Mouse (Mus musculus) stomach, embryonic 15.5 days (tissue): ENCODE measurements at regions not wholly inside any gene's neighbourhood (a gene's known extent, or its start where the extent isn't known, plus 50 kb on each side); places are given as distances from the start of the nearest gene placed in this dataset.

Experiments used
- ATAC-seq: fragments of 200-750 bp; cut with Nextera tagmentation; 2 replicates; pipeline ENCODE4 v1.8.0; 2017; ENCODE audit warnings: low read depth, moderate number of reproducible peaks, moderate TSS enrichment; ENCODE audit not compliant: insufficient read depth, low FRiP score
- H3K27ac ChIP-seq: fragments of 300-500 bp; sonication (generic); 2 replicates; pipeline ENCODE4 v1.5.1; 2015; ENCODE audit warnings: mild to moderate bottlenecking, inconsistent platforms
- H3K27me3 ChIP-seq: fragments of 300-500 bp; sonication (generic); replicated peaks from 2 replicates; pipeline ENCODE4 v1.6.1; 2015; ENCODE audit warnings: inconsistent platforms
- H3K36me3 ChIP-seq: fragments of 300-500 bp; sonication (generic); 2 replicates; pipeline ENCODE4 v1.6.1; 2015; ENCODE audit warnings: inconsistent platforms
- H3K4me1 ChIP-seq: fragments of 300-500 bp; sonication (generic); 2 replicates; pipeline ENCODE4 v1.6.1; 2015; ENCODE audit warnings: inconsistent platforms
- H3K4me2 ChIP-seq: fragments of 300-500 bp; sonication (generic); 2 replicates; pipeline ENCODE4 v1.6.1; 2015; ENCODE audit warnings: mild to moderate bottlenecking, inconsistent platforms
- H3K4me3 ChIP-seq: fragments of 300-500 bp; sonication (generic); replicated peaks from 2 replicates; pipeline ENCODE4 v1.5.1; 2015; ENCODE audit warnings: inconsistent platforms
- H3K9ac ChIP-seq: fragments of 300-500 bp; sonication (generic); 2 replicates; pipeline ENCODE4 v1.6.1; 2015; ENCODE audit warnings: inconsistent platforms
- H3K9me3 ChIP-seq: fragments of 300-500 bp; sonication (generic); 2 replicates; pipeline ENCODE4 v1.6.1; 2016; ENCODE audit warnings: inconsistent platforms
- WGBS: fragments of 180-500 bp; shearing (Covaris S2); methylation state at CpG from one replicate; pipeline ENCODE4 v1.1.7; 2015; 5-methylcytosine and 5-hydroxymethylcytosine counted together

GRCm38 (mm10) chr7:72768705-72769104 is 462.3 kb upstream of the Mctp2 start:
- WGBS = 56% methylated on average over 4 of the region's 4 CpGs

GRCm38 (mm10) chr7:72774031-72774770 is 467.8 kb upstream of the Mctp2 start:
- WGBS = 62% methylated on average over 3 of the region's 3 CpGs
- ATAC-seq = no peak

More at GRCm38 (mm10) chr7:72768705-72769104, 462.3 kb upstream of the Mctp2 start:
- H3K4me1 ChIP-seq = no peaks in the 10 kb centered on the region
- no peak overlapping the region for H3K4me2 ChIP-seq
- no peak overlapping the region for H3K9ac ChIP-seq
- no peaks in the 10 kb centered on the region for H3K9me3 ChIP-seq
- no peaks in the 10 kb centered on the region for H3K27me3 ChIP-seq
- H3K36me3 ChIP-seq = no peaks in the 10 kb centered on the region
- no peak overlapping the region for H3K4me3 ChIP-seq
- no peak overlapping the region for H3K27ac ChIP-seq
- ATAC-seq = no peak

GRCm38 (mm10) chr7:72774771-72775119 is 468.3 kb upstream of the Mctp2 start:
- no peaks in the 10 kb centered on the region for H3K4me1 ChIP-seq
- H3K9me3 ChIP-seq = no peaks in the 10 kb centered on the region
- H3K36me3 ChIP-seq = no peaks in the 10 kb centered on the region
- no peaks in the 10 kb centered on the region for H3K27me3 ChIP-seq
- H3K27ac ChIP-seq = no peak overlapping the region
- no peak overlapping the region for H3K4me3 ChIP-seq
- WGBS = 59% methylated on average over 3 of the region's 3 CpGs
- no peak overlapping the region for H3K4me2 ChIP-seq
- no peak overlapping the region for H3K9ac ChIP-seq
- no peak for ATAC-seq

More at GRCm38 (mm10) chr7:72774031-72774770, 467.8 kb upstream of the Mctp2 start:
- Histone ChIP-seq H3K4me3 (no peak overlapping the region), H3K9me3 (no peaks in the 10 kb centered on the region), H3K9ac (no peak overlapping the region), H3K27ac (no peak overlapping the region), H3K4me1 (no peaks in the 10 kb centered on the region), H3K4me2 (no peak overlapping the region), H3K36me3 (no peaks in the 10 kb centered on the region), H3K27me3 (no peaks in the 10 kb centered on the region)

- Histone ChIP-seq H3K27ac (no peak overlapping the region), H3K4me2 (no peak overlapping the region), H3K4me3 (no peak overlapping the region), H3K9ac (no peak overlapping the region), H3K9me3 (no peaks in the 10 kb centered on the region), H3K27me3 (no peaks in the 10 kb centered on the region), H3K4me1 (no peaks in the 10 kb centered on the region), H3K36me3 (no peaks in the 10 kb centered on the region)
- no peak for ATAC-seq
- WGBS = 82% methylated on average over 1 of the region's 1 CpGs
These were observed 480.9 kb upstream of the Mctp2 start for GRCm38 (mm10) chr7:72787306-72787705.

- WGBS = 25% methylated on average over 2 of the region's 2 CpGs
- H3K27me3 ChIP-seq = no peaks in the 10 kb centered on the region
- no peak overlapping the region for H3K4me2 ChIP-seq
- no peak overlapping the region for H3K4me3 ChIP-seq
- no peak for ATAC-seq
- H3K27ac ChIP-seq = no peak overlapping the region
- H3K36me3 ChIP-seq = no peaks in the 10 kb centered on the region
- H3K9me3 ChIP-seq = no peaks in the 10 kb centered on the region
- H3K4me1 ChIP-seq = no peaks in the 10 kb centered on the region
- no peak overlapping the region for H3K9ac ChIP-seq
These were observed 481.9 kb upstream of the Mctp2 start for GRCm38 (mm10) chr7:72788261-72788660.

- Histone ChIP-seq H3K9me3 (no peaks in the 10 kb centered on the region), H3K4me1 (no peaks in the 10 kb centered on the region), H3K27me3 (no peaks in the 10 kb centered on the region), H3K4me3 (no peak overlapping the region), H3K9ac (no peak overlapping the region), H3K4me2 (no peak overlapping the region), H3K36me3 (no peaks in the 10 kb centered on the region), H3K27ac (no peak overlapping the region)
- WGBS = 79% methylated on average over 3 of the region's 3 CpGs
- no peak for ATAC-seq
These were observed 515.7 kb upstream of the Mctp2 start for GRCm38 (mm10) chr7:72822142-72822541.

- no peaks in the 10 kb centered on the region for H3K4me1 ChIP-seq
- WGBS = 72% methylated on average over 3 of the region's 3 CpGs
- no peaks in the 10 kb centered on the region for H3K27me3 ChIP-seq
- ATAC-seq = no peak
- H3K4me3 ChIP-seq = no peak overlapping the region
- H3K36me3 ChIP-seq = no peaks in the 10 kb centered on the region
- H3K4me2 ChIP-seq = no peak overlapping the region
- no peak overlapping the region for H3K9ac ChIP-seq
- no peaks in the 10 kb centered on the region for H3K9me3 ChIP-seq
- H3K27ac ChIP-seq = no peak overlapping the region
These were observed 520.2 kb upstream of the Mctp2 start for GRCm38 (mm10) chr7:72826597-72826996.

GRCm38 (mm10) chr7:72835423-72835822 is 529.0 kb upstream of the Mctp2 start:
- no peak overlapping the region for H3K4me2 ChIP-seq
- no peaks in the 10 kb centered on the region for H3K36me3 ChIP-seq
- no peak overlapping the region for H3K4me3 ChIP-seq
- 90% methylated on average over 1 of the region's 1 CpGs for WGBS
- no peaks in the 10 kb centered on the region for H3K9me3 ChIP-seq
- no peaks in the 10 kb centered on the region for H3K4me1 ChIP-seq
- H3K27me3 ChIP-seq = no peaks in the 10 kb centered on the region
- no peak overlapping the region for H3K9ac ChIP-seq
- no peak for ATAC-seq
- no peak overlapping the region for H3K27ac ChIP-seq

GRCm38 (mm10) chr7:72836026-72836425 is 529.6 kb upstream of the Mctp2 start:
- no peak for ATAC-seq
- H3K9ac ChIP-seq = no peak overlapping the region
- H3K9me3 ChIP-seq = no peaks in the 10 kb centered on the region
- H3K27me3 ChIP-seq = no peaks in the 10 kb centered on the region
- no peak overlapping the region for H3K27ac ChIP-seq
- H3K36me3 ChIP-seq = no peaks in the 10 kb centered on the region
- H3K4me1 ChIP-seq = no peaks in the 10 kb centered on the region
- no peak overlapping the region for H3K4me3 ChIP-seq
- 83% methylated on average over 4 of the region's 4 CpGs for WGBS
- no peak overlapping the region for H3K4me2 ChIP-seq

GRCm38 (mm10) chr7:72836457-72836985 is 530.1 kb upstream of the Mctp2 start:
- no peaks in the 10 kb centered on the region for H3K4me1 ChIP-seq
- ATAC-seq = no peak
- H3K27me3 ChIP-seq = no peaks in the 10 kb centered on the region
- 82% methylated on average over 6 of the region's 6 CpGs for WGBS
- H3K4me3 ChIP-seq = no peak overlapping the region
- no peak overlapping the region for H3K9ac ChIP-seq
- H3K27ac ChIP-seq = no peak overlapping the region
- H3K9me3 ChIP-seq = no peaks in the 10 kb centered on the region
- H3K4me2 ChIP-seq = no peak overlapping the region
- H3K36me3 ChIP-seq = no peaks in the 10 kb centered on the region

GRCm38 (mm10) chr7:72837992-72838655 is 531.7 kb upstream of the Mctp2 start:
- H3K27ac ChIP-seq = no peak overlapping the region
- no peak overlapping the region for H3K9ac ChIP-seq
- H3K27me3 ChIP-seq = no peaks in the 10 kb centered on the region

GRCm38 (mm10) chr7:72851346-72851745 is 524.0 kb upstream of the Rgma start:
- ATAC-seq = no peak
- WGBS = 93% methylated on average over 1 of the region's 1 CpGs
- H3K4me1 ChIP-seq = no peaks in the 10 kb centered on the region

More at GRCm38 (mm10) chr7:72837992-72838655, 531.7 kb upstream of the Mctp2 start:
- Histone ChIP-seq H3K36me3 (no peaks in the 10 kb centered on the region), H3K4me2 (no peak overlapping the region), H3K4me3 (no peak overlapping the region), H3K4me1 (no peaks in the 10 kb centered on the region), H3K9me3 (no peaks in the 10 kb centered on the region)
- WGBS = 68% methylated on average over 6 of the region's 6 CpGs
- no peak for ATAC-seq

More at GRCm38 (mm10) chr7:72851346-72851745, 524.0 kb upstream of the Rgma start:
- H3K27ac ChIP-seq = no peak overlapping the region
- H3K27me3 ChIP-seq = no peaks in the 10 kb centered on the region
- no peak overlapping the region for H3K4me2 ChIP-seq
- H3K9ac ChIP-seq = no peak overlapping the region
- no peaks in the 10 kb centered on the region for H3K9me3 ChIP-seq
- H3K4me3 ChIP-seq = no peak overlapping the region
- H3K36me3 ChIP-seq = no peaks in the 10 kb centered on the region
